In genomic region chr12:68584786-68585523, GRCm38 (mm10) we compare ENCODE assay signal across 12 mouse cellular contexts.
A peak's percentile ranks its signal among the peaks of the same experiment; 100 is the strongest.
DNase-seq lines count a peak whose midpoint lies in the region; ATAC-seq and TF ChIP-seq lines count a peak whose summit lies in the region.
"Had no signal": no experiment of that assay in that cellular context is flagged by ENCODE, and none has a peak within 500 bp of the region (broad histone marks: within the 10 kb centered on the region; RNA-seq: fewer than 3 reads in every experiment).

No protein-coding gene starts in this region.

- no peak overlapping the region for H3K4me2 ChIP-seq in embryonic facial prominence, embryonic 14.5 days (ENCODE audit: low read depth, low read length)
- H3K4me2 ChIP-seq in lung, embryonic 14.5 days, result no peak overlapping the region
- no peak overlapping the region for H3K4me2 ChIP-seq in forebrain, embryonic 16.5 days (ENCODE audit: low read length)
- H3K4me2 ChIP-seq in midbrain, embryonic 14.5 days (ENCODE audit: low read length), result no peak overlapping the region
- H3K4me2 ChIP-seq: limb, embryonic 15.5 days had no signal

- no peaks in the 10 kb centered on the region for H3K36me3 ChIP-seq in embryonic facial prominence, embryonic 14.5 days (ENCODE audit: control insufficient read depth, insufficient read depth, low read length)
- H3K36me3 ChIP-seq in embryonic facial prominence, embryonic 10.5 days (replicated peaks), result no peaks in the 10 kb centered on the region
- no peaks in the 10 kb centered on the region for H3K36me3 ChIP-seq in lung, embryonic 14.5 days (ENCODE audit: insufficient read depth)
- H3K36me3 ChIP-seq in forebrain, embryonic 16.5 days (ENCODE audit: control insufficient read depth, insufficient read depth), result no peaks in the 10 kb centered on the region
- no peaks in the 10 kb centered on the region for H3K36me3 ChIP-seq in midbrain, embryonic 14.5 days (ENCODE audit: control insufficient read depth, insufficient read depth, low read length)
- H3K36me3 ChIP-seq: limb, embryonic 15.5 days had no signal

- no peaks in the 10 kb centered on the region for H3K9me3 ChIP-seq in embryonic facial prominence, embryonic 14.5 days (ENCODE audit: control insufficient read depth, low read length)
- H3K9me3 ChIP-seq in embryonic facial prominence, embryonic 10.5 days, result no peaks in the 10 kb centered on the region
- no peaks in the 10 kb centered on the region for H3K9me3 ChIP-seq in lung, embryonic 14.5 days (ENCODE audit: low read depth, low read length)
- H3K9me3 ChIP-seq in forebrain, embryonic 16.5 days (ENCODE audit: control insufficient read depth, low read length), result no peaks in the 10 kb centered on the region
- no peaks in the 10 kb centered on the region for H3K9me3 ChIP-seq in midbrain, embryonic 14.5 days (ENCODE audit: control insufficient read depth, low read length)
- H3K9me3 ChIP-seq: limb, embryonic 15.5 days had no signal

- no peaks in the 10 kb centered on the region for H3K4me1 ChIP-seq in embryonic facial prominence, embryonic 14.5 days (ENCODE audit: control insufficient read depth, insufficient read depth, low read length)
- peaks cover 6% of the 10 kb centered on the region for H3K4me1 ChIP-seq in embryonic facial prominence, embryonic 10.5 days
- no peaks in the 10 kb centered on the region for H3K4me1 ChIP-seq in lung, embryonic 14.5 days (ENCODE audit: insufficient read depth)
- H3K4me1 ChIP-seq in lung, adult 2 months (ENCODE audit: control insufficient read depth, insufficient read depth, low read length), result 0 out of 2 replicates have a peak, but pooled peaks cover 2% of the 10 kb centered on the region
- peaks cover 9% of the 10 kb centered on the region for H3K4me1 ChIP-seq in forebrain, embryonic 16.5 days (replicated peaks; ENCODE audit: control insufficient read depth, insufficient read depth, low read length)
- 0 out of 2 replicates have a peak, but pooled peaks cover 4% of the 10 kb centered on the region for H3K4me1 ChIP-seq in midbrain, embryonic 14.5 days (ENCODE audit: control insufficient read depth, insufficient read depth, low read length)
- H3K4me1 ChIP-seq: limb, embryonic 15.5 days had no signal

- no peak overlapping the region for H3K9ac ChIP-seq in embryonic facial prominence, embryonic 14.5 days (ENCODE audit: low read depth, low read length)
- no peak overlapping the region for H3K9ac ChIP-seq in lung, embryonic 14.5 days
- no peak overlapping the region for H3K9ac ChIP-seq in forebrain, embryonic 16.5 days (replicated peaks; ENCODE audit: low read depth, low read length)
- H3K9ac ChIP-seq in midbrain, embryonic 14.5 days (replicated peaks; ENCODE audit: low read length), result no peak overlapping the region
- H3K9ac ChIP-seq: limb, embryonic 15.5 days had no signal

- no peak for ATAC-seq in embryonic facial prominence, embryonic 14.5 days (ENCODE audit: low read depth)
- peak; percentile 38; the same call in 1 of the 2 replicates for ATAC-seq in lung, embryonic 14.5 days (ENCODE audit: insufficient read depth)
- peak; percentile 87 for ATAC-seq in forebrain, embryonic 16.5 days
- no peak for ATAC-seq in midbrain, embryonic 14.5 days (ENCODE audit: low FRiP score, low TSS enrichment)
- ATAC-seq: intestine, postnatal 0 days had no signal

- TF ChIP-seq POLR2A in lung, adult 2 months (IDR thresholded peaks at IDR 0.05; ENCODE audit: borderline replicate concordance, extremely low read depth, low read depth, low read length), result no peak

- no peak for TF ChIP-seq CTCF in lung, embryonic 14.5 days (IDR thresholded peaks at IDR 0.05; ENCODE audit: low read depth)
- no peak for TF ChIP-seq CTCF in lung, adult 2 months (IDR thresholded peaks at IDR 0.05; ENCODE audit: insufficient read depth, low read length)

- H3K27me3 ChIP-seq in embryonic facial prominence, embryonic 14.5 days (replicated peaks; ENCODE audit: control insufficient read depth, insufficient read depth, low read length), result no peaks in the 10 kb centered on the region
- H3K27me3 ChIP-seq in embryonic facial prominence, embryonic 10.5 days (replicated peaks; ENCODE audit: low read depth, poor library complexity, severe bottlenecking), result no peaks in the 10 kb centered on the region
- H3K27me3 ChIP-seq in lung, embryonic 14.5 days (ENCODE audit: insufficient read depth, low read length), result no peaks in the 10 kb centered on the region
- no peaks in the 10 kb centered on the region for H3K27me3 ChIP-seq in forebrain, embryonic 16.5 days (replicated peaks; ENCODE audit: control insufficient read depth, insufficient read depth, low read length)
- H3K27me3 ChIP-seq in midbrain, embryonic 14.5 days (ENCODE audit: control insufficient read depth, insufficient read depth, low read length), result no peaks in the 10 kb centered on the region
- H3K27me3 ChIP-seq: limb, embryonic 15.5 days had no signal

- H3K27ac ChIP-seq in embryonic facial prominence, embryonic 14.5 days (replicated peaks; ENCODE audit: low read depth, low read length), result no peak overlapping the region
- no peak overlapping the region for H3K27ac ChIP-seq in embryonic facial prominence, embryonic 10.5 days (replicated peaks)
- H3K27ac ChIP-seq in lung, embryonic 14.5 days (ENCODE audit: low read depth), result no peak overlapping the region
- no peak overlapping the region for H3K27ac ChIP-seq in forebrain, embryonic 16.5 days (ENCODE audit: low read length)
- H3K27ac ChIP-seq in midbrain, embryonic 14.5 days (replicated peaks; ENCODE audit: low read depth, low read length), result no peak overlapping the region
- H3K27ac ChIP-seq: limb, embryonic 15.5 days had no signal

- peak; percentile 47 for DNase-seq in embryonic facial prominence, embryonic 14.5 days (ENCODE audit: low spot score)
- no peak for DNase-seq in embryonic facial prominence, embryonic 10.5 days (ENCODE audit: low spot score)
- peak; percentile 37 for DNase-seq in lung, embryonic 14.5 days
- no peak for DNase-seq in lung, adult 2 months
- peak; percentile 26 for DNase-seq in lung, postnatal 25 days (ENCODE audit: low spot score)
- DNase-seq in thymus, postnatal 10 days (ENCODE audit: low spot score in 2 of 2), result no peak
- DNase-seq in midbrain, embryonic 14.5 days, result no peak
- DNase-seq: right cerebral cortex, adult 18-20 months; thymus, adult 2 months had no signal

- 46% methylated on average over 6 of the region's 6 CpGs for WGBS in embryonic facial prominence, embryonic 14.5 days
- WGBS in embryonic facial prominence, embryonic 10.5 days, result 53% methylated on average over 6 of the region's 6 CpGs
- WGBS in lung, embryonic 14.5 days, result 18% methylated on average over 6 of the region's 6 CpGs
- 22% methylated on average over 6 of the region's 6 CpGs for WGBS in lung, adult 2 months
- WGBS in forebrain, embryonic 16.5 days, result 12% methylated on average over 6 of the region's 6 CpGs
- WGBS in midbrain, embryonic 14.5 days, result 69% methylated on average over 6 of the region's 6 CpGs

- H3K4me3 ChIP-seq in embryonic facial prominence, embryonic 14.5 days (ENCODE audit: low read depth, low read length), result no peak overlapping the region
- H3K4me3 ChIP-seq in embryonic facial prominence, embryonic 10.5 days, result no peak overlapping the region
- no peak overlapping the region for H3K4me3 ChIP-seq in lung, embryonic 14.5 days (ENCODE audit: low read depth, low read length)
- no peak overlapping the region for H3K4me3 ChIP-seq in lung, adult 2 months (replicated peaks; ENCODE audit: extremely low read depth, low read depth, low read length)
- no peak overlapping the region for H3K4me3 ChIP-seq in forebrain, embryonic 16.5 days (replicated peaks; ENCODE audit: low read length)
- H3K4me3 ChIP-seq in midbrain, embryonic 14.5 days (replicated peaks; ENCODE audit: low read depth, low read length), result no peak overlapping the region
- H3K4me3 ChIP-seq: limb, embryonic 15.5 days had no signal

Comparison
In these comparisons a context has a peak if more than half of its experiments do, and no peak if none do; other contexts are left out.
1. DNase-seq: peak in embryonic facial prominence, embryonic 14.5 days (single experiment), lung, embryonic 14.5 days (single experiment) and lung, postnatal 25 days (single experiment); none in embryonic facial prominence, embryonic 10.5 days (single experiment), lung, adult 2 months (single experiment), thymus, postnatal 10 days (0 of 2) and midbrain, embryonic 14.5 days (single experiment).
2. ATAC-seq: peak in lung, embryonic 14.5 days (single experiment) and forebrain, embryonic 16.5 days (single experiment); none in embryonic facial prominence, embryonic 14.5 days (single experiment) and midbrain, embryonic 14.5 days (single experiment).